Mouse (Mus musculus): ENCODE data around the gene Tbrg4.

- TF ChIP-seq E2F4 (IDR thresholded peaks at IDR 0.05; ENCODE audit: borderline replicate concordance, low read depth, low read length) (no peak), EP300 (IDR thresholded peaks at IDR 0.05; ENCODE audit: low read depth in 1 of 2, low read length in 2 of 2) (peak; percentile 23 to 54; a peak in 2 of 4 replicates), TAL1 (IDR thresholded peaks at IDR 0.05; ENCODE audit: low read length) (no peak), ZNF384 (IDR thresholded peaks at IDR 0.05; ENCODE audit: low read depth, low read length) (no peak), NRF1 (IDR thresholded peaks at IDR 0.05; ENCODE audit: insufficient read depth, low read depth, low read length, poor library complexity, severe bottlenecking) (no peak), MYC (IDR thresholded peaks at IDR 0.05; ENCODE audit: low read depth, low read length) (no peak), CHD2 (IDR thresholded peaks at IDR 0.05; ENCODE audit: low read length) (no peak), USF1 (IDR thresholded peaks at IDR 0.05; ENCODE audit: low read depth, low read length) (no peak), CTCF (IDR thresholded peaks at IDR 0.05 in 2 of 3, conservative IDR thresholded peaks at IDR 0.05 in 1 of 3; ENCODE audit: control insufficient read depth in 1 of 3, insufficient read depth in 1 of 3, low read depth in 2 of 3, low read length in 3 of 3, poor library complexity in 1 of 3, severe bottlenecking in 1 of 3) (no peak), GATA1 (IDR thresholded peaks at IDR 0.05; ENCODE audit: low read depth, low read length) (no peak), MYB (IDR thresholded peaks at IDR 0.05; ENCODE audit: low read depth, low read length) (no peak)
Observed at GRCm38 (mm10) chr11:6566496-6566895, 59.4 kb downstream of the Tbrg4 start.
